Mouse (Mus musculus) layer of hippocampus, postnatal 36 days (tissue): ENCODE measurements around the gene Cmpk1. TPM values are rescaled to one million over a fixed set of nuclear protein-coding genes. Genes with fewer than 3 reads are reported as not detected.

ENCODE experiments used
- DNase-seq, 2 experiments: peaks; one replicate each; pipeline ENCODE4 v3.0.0; 2022
- total RNA-seq, 2 experiments: library from RNA; stranded (reverse); gene quantifications; 2 replicates each; pipeline ENCODE4 v1.2.3; 2021

The Cmpk1 gene
- total RNA-seq, 2 experiments from 2014 or later = 62.8 to 70.5 TPM

DNA sequence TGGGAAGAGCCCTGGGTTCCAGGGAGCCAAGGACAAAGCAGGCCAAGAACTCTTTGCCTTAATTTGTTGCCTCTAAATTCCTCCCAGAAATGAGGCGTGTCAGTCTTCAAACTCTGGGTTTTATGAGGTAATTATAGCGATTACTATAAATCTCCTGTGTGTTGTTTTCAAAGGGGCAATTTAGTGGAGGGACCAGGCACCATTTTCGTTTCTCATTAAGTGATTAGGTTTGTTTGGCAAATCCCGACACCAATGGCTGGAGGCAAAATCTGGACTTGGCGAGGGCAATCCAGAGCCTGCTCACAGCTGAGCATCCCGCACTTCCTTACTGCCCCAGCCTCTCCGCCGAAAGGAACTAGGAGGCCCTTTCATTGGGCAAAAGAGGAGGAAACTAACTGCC is 44.5 kb downstream of the Cmpk1 start:
- no peak for DNase-seq

DNA sequence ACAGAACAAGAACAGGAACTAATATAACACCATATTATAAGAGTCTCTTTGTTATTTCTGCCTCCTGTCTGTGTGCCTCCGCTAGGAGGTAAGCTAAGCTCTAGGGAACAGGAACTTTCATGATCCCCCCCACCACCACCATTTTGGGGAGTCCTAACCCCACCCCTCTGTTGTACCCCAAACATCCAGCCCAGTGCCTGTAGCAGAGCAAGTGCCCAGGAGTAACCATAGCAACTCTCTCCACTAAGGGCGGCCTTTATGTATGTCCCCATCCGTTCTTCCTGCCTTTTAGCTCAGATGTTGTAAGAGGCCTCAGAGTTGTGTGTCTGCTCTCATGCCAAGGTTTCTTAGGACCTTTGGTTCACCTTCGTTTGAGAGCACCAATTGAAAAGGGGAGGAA is 44.9 kb downstream of the Cmpk1 start:
- no peak for DNase-seq

DNA sequence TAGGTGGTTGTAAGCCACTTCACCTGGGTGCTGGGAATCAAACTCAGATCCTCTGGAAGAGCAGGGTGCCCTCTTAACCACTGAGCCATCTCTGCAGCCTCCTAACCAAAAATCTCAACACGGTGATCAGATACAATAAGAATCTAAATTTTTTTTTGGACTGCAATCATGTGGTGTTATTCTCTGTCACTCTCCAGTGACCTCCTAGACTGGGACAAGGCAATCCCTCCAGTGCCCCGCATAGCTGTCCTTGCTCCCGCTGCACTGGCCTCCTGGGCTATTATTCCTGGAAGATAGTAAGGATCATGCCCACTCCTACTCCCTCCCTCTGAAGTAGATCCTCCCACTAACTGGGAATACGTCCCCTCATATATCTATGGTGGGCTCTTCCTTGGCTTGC is 45.7 kb downstream of the Cmpk1 start:
- no peak for DNase-seq

DNA sequence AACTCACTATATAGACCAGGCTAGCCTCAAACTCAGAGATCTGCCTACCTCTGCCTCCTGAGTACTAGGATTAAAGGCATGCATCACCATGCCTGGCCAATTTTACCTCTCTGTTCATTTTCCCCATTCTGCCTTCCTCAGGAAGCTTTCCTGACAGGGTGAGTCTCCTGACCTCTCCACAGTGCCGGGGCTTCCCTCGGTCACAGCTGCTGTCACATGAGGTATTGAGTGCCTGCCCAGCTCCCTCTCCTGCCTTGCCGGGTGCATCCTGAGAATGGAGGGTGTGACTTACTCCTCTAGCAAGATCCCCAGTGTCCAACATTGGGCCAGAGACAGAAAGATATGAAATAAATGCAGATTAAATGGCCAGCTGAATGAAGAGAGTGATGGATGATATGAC is 48.8 kb downstream of the Cmpk1 start:
- no peak for DNase-seq

DNA sequence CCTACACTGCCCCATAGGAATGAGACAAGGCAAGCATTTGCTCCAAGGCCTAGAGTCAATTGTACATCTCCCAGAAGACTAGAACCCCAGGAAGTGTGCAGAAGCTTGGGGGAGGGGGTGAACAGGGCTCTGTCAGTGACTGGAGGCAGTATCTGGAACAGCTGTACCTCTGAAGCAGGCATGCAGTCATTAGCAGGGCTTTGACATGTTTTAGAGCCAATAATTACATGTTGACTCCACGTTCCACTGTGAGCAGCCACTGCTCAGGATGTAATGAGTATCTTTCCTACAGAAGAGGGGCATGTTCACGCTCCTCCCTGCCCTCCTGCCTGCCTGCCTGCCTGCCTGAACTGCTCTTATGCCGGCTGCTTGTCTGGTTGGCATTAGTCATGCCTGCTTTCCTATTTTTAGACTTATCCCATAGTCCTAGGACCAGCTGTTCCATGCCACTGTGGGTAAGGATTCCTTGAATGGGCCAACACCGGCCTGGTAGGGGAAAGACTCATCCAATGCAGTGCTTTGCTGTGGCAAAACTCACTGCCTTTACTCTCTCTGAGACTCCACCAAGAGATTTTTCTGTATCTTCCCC is 49.5 kb downstream of the Cmpk1 start:
- DNase-seq = no peak

DNA sequence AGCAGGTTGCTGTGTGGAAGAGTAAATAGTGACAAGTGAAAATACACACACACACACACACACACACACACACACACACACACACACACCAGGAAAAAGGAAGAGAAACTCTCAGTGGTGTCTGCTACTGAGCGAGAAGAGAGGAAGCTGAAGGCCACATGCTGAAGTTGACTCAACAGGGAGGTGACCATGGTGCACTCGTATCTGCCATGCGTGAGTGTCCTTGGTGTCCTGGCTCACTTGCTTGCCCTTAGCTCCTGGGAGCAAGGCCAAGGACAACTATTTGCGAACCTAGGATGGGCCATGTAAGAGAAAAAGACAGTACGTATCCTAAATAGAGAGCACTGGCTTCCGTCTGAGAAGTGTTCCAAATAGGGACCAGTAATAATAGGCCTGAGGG is 52.9 kb downstream of the Cmpk1 start:
- no peak for DNase-seq

DNA sequence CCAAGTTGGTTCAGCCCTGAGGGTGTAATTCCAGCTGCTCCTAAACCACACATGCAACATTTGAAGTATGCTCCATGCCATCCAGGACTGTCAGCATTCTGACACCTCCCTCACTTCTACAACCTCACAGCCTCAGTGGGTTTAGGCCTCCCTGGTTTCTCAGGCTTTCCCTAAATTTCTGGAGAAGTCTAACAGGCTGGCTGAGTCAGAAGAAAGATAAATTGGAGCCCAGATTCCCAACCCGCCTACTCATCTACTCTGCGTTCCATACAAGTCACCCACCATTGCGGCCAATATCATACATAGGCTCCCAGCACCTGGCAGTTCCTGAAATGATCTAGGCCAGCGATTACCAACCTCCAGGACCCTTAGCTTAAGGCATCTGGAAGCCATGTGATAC is 54.3 kb downstream of the Cmpk1 start:
- DNase-seq = no peak

DNA sequence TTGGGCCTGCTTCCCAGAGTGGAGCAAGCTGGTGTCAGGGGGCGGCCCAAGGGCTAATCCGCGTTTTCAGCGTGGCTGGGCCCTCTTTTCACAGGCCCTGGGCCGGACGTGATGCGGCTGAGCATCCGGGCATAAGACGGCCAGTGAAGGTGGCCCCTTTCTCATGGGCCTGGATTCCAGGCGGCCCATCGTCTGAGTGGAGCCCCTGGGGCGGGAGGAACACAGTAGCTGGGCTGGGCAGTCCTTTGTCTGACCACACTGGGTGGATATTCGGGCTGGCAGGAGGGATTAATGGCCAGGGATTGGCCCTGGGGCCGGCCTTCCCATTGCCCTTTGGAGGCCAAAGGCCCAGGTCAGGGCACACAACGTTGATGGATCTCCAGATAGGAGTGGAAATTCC is 57.9 kb downstream of the Cmpk1 start:
- DNase-seq = no peak

DNA sequence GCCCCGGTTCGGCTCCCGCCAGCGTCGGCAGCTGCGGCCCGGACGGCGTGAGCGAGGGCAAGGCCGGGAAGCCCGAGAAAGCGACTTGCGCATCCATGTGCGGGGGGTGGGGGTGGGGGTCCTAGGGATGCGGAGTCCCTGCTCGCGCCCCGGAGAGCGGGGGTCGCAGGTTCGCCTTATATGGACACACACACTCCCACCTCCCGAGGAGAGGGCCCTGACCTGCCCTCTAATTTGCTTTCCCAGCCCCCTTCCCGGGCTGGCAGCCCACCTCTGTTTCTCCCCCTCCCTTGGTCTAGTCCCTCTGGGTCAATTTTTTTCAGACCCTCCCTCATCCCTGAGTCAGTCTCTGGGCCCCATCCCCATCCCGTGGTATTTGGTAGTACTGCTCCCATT is 61.1 kb downstream of the Cmpk1 start, which contains the start of gene Foxe3:
TSS of gene Foxe3 (minus strand) at position 97 of the 396 bp plus-strand sequence.
- DNase-seq = no peak

DNA sequence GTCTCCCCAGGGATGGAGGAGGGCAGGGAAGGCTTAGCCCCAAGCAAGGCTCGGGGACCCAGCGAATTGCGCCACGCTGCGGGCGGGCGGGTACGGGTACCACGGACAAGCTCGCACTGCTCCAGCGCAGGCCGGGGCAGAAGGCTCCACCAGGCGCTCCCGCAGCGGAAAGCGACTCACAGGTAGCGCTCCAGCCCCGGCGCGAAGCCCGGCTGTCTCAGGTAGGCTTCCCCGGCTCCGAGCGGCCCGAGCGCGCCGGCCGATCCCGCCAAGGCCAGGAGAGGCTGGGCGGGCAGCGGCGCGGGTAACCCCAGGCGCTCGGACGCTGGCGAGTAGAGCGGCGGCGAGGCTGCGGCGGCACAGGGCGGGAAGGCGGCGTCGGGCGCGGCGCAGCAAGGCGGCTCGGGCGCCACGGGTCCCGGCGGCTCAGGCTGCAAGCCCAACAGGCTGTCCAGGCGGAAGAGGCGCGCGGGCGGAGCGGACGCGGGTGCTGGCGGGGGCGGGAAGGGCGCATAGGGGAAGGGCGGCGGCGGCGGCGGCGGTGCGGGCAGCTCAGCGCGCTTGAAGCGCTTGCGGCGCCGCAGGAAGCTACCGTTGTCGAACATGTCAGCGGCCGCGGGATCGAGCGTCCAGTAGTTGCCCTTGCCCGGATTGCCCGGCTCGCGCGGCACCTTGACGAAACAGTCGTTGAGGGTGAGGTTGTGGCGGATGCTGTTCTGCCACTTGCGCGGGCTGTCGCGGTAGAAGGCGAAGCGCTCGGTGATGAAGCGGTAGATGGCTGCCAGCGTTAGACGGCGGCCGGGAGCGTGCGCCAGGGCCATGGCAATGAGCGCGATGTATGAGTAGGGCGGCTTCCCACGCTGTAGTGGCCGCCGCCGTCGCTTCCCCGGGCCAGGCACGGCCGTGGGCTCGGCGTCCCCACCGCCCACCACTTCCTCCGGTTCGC is 61.8 kb downstream of the Cmpk1 start:
- no peak for DNase-seq

DNA sequence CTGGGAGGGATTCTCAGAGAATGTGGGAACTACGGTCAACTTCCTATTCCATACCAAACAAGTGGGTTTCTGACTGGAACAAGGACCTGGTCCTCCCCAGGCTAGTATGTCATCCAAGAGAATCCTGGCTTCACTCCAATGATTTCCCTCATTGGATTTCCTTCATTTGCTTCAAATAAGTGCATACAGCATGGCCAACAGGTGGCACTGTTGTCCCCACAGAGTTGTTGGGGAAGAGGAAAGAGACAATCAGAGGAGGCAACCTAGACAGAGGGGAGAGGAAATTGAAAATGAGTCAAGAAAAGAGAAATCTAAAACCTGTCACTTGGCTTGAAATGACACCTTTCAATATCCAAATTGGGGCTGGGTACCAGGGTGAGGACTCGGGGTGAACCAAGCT is 70.0 kb downstream of the Cmpk1 start:
- no peak for DNase-seq

DNA sequence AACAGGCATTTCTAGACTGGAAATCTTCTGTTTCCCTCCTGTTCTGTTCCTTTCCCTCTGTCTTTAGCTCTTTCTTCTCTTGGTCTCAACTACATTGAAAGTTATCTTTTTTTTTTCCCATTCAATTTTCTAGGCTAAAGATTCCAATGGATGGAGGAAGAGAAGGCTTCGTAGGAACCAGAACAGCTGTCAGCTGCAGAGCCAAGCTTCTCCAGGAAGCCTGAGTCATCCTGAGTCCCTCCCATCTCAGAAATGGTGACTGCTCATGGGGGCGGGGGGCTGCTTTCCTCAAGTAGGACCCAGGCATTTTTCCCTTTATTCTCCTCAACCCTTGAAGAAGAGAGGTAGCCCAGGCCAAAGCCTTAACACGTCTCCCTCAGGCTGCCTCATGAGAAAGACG is 71.0 kb downstream of the Cmpk1 start:
- no peak for DNase-seq

DNA sequence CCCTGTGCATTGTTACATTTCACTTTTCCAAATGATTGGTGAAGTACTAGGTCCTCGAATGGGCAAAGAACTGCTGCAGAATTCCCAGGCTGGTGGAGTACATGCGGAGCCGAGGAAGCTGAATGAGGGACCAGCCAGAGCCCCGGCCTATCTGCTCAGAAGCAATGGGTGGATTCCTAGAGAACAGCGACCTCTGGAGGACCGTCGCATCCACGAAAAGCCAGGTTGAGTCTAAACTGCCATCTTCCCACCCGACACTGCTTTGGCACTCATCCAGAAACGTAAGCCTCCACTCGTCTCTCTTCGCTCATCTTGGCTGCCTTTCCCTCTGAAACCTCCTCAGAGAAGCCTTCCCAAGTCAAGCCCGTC is 73.5 kb downstream of the Cmpk1 start:
- DNase-seq = no peak

DNA sequence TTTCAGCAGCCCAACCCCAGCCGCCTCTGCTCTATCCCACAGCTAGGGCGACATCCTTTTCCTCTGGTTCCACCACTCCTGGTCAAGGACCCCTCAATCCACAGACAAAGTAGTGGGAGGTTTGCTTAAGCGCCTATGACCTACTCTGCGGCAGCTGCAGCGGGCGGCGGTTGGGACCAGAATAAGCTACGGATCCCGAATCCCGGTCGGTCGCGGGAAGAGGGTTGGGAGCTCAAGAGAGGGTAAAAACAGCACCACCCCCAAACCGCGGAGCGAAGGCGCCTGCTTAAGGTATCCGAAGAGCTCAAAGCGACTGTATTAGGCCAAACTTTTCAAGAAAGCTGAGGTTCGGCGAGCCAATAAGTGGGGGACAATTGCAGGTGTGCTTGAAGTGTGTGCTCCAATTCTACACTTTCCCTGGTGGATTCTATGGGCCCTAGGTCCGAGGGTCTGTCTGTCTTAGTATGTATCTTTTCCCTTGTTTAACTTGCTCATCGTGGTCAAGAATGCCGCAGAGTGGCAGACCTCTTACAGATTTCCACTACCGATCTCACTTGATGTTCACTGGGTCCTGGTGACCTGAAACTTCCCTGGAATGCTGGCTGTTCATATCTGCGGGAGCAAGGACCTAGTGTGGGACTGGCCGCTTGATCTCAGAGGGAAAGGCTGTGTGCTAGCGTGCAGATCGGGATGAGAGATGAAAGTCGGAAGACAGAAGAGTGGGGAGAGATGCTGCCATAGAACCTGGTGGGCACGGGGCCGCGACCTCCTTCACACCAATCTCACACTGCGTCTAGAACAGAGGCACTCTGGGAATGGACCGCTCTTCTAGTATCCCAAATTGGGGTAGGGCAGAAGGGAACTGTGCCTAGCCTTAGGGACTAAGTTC is 74.1 kb downstream of the Cmpk1 start:
- DNase-seq = no peak

DNA sequence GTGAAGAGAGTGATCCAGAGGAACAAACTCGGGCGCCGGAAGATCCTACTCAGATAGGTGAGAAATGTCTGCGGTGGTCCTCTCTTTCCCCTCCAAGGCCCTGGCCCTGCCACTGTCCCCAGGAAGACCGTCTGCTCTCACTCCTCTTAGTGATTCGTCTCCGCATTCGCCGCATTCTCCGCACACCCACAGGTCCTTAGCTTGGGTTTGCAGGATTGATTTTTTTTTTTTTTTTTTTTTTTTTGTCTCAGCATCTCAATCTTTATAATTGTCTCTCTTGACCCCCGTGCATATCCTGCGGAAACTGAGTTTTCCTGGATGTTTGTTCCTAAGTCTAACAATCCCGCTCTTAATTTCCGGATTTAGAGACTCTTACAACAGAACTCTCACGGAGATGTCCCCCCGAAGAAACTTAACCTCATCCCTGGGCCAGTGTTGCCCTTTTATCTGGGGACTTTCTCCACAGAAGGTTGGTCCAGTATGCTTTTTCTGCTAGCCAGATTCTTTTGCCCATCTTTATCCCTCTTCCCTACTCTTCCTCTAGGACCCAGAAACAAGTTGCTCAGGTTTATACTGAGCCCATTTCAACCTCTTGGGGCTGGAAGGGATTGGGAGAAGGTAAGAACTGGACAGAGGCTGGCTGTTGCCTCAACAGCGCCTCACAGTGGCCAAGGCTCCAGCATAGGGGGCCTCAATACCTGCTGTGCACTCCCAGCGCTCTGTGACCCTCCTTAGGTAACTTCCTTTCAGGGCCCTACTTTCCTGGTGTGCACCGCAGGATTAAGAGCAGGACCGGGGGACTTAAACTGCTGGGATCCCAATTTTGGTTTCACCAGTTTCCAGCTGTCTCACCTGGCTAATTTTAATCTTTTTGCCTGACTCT is 77.2 kb downstream of the Cmpk1 start:
- DNase-seq = no peak

Other genes with a start within 250 kb of the Cmpk1 start
- not detected for gene Gm12830, start 165.5 kb downstream of the Cmpk1 start, total RNA-seq
- gene Foxd2, start 78.4 kb downstream of the Cmpk1 start, total RNA-seq = under 1 TPM; 0.15 to 0.25 TPM
- not detected for gene Foxe3, start 61.2 kb downstream of the Cmpk1 start, total RNA-seq
- gene Stil, start 12.9 kb upstream of the Cmpk1 start, total RNA-seq = under 1 TPM; 0.33 to 0.35 TPM
- gene Tal1, start 69.2 kb upstream of the Cmpk1 start, total RNA-seq = 1 to 10 TPM; 1.1 to 1.3 TPM
- gene Pdzk1ip1, start 101.5 kb upstream of the Cmpk1 start, total RNA-seq = under 1 TPM in 1 of 2 experiments, not detected in 1; 0.75 TPM
- 1 to 10 TPM; 7.0 to 7.2 TPM for gene Cyp4x1, start 147.0 kb upstream of the Cmpk1 start, total RNA-seq